Mouse (Mus musculus) cerebellum, adult 18-20 months (tissue): Measurements from ENCODE around the gene Tyw1.
A peak's percentile ranks its signal among the peaks of the same experiment; 100 is the strongest.

ENCODE experiments used
- DNase-seq, 2 experiments: peaks; one replicate each; pipeline ENCODE4 v3.0.0; 2021

Tyw1 gene

GRCm38 (mm10) chr5:130255017-130255720, at the start of gene Tyw1, which contains the start of gene Sbds:
TSS of gene Tyw1 (plus strand) at chr5:130255619.
TSS of gene Sbds (minus strand) at chr5:130255530.
- DNase-seq = peak; percentile 97 to 98

- no peak for DNase-seq
Observed at GRCm38 (mm10) chr5:130207299-130207698, 48.1 kb upstream of the Tyw1 start.

- DNase-seq = no peak
Observed at GRCm38 (mm10) chr5:130212956-130213355, 42.5 kb upstream of the Tyw1 start.

- DNase-seq = no peak
Observed at GRCm38 (mm10) chr5:130216781-130217180, 38.6 kb upstream of the Tyw1 start, which contains the start of gene Tmem248. TSS of gene Tmem248 (plus strand) at chr5:130217081.

GRCm38 (mm10) chr5:130217406-130217805, 38.0 kb upstream of the Tyw1 start:
- no peak for DNase-seq

GRCm38 (mm10) chr5:130218336-130218735, 37.1 kb upstream of the Tyw1 start:
- DNase-seq = no peak

GRCm38 (mm10) chr5:130221316-130221715, 34.1 kb upstream of the Tyw1 start:
- DNase-seq = no peak

- DNase-seq = peak in 1 of 2 experiments; percentile 29
Observed at GRCm38 (mm10) chr5:130221760-130222145, 33.7 kb upstream of the Tyw1 start.

- DNase-seq = peak; percentile 88 to 98
Observed at GRCm38 (mm10) chr5:130222146-130223004, 33.0 kb upstream of the Tyw1 start.

GRCm38 (mm10) chr5:130226790-130227189, 28.6 kb upstream of the Tyw1 start:
- no peak for DNase-seq

GRCm38 (mm10) chr5:130228120-130228519, 27.3 kb upstream of the Tyw1 start:
- no peak for DNase-seq

- DNase-seq = no peak
Observed at GRCm38 (mm10) chr5:130236302-130236701, 19.1 kb upstream of the Tyw1 start.

- no peak for DNase-seq
Observed at GRCm38 (mm10) chr5:130239236-130239635, 16.2 kb upstream of the Tyw1 start.

GRCm38 (mm10) chr5:130239856-130240255, 15.6 kb upstream of the Tyw1 start:
- DNase-seq = no peak

- DNase-seq = no peak
Observed at GRCm38 (mm10) chr5:130241426-130241825, 14.0 kb upstream of the Tyw1 start.

GRCm38 (mm10) chr5:130247823-130248222, 7.6 kb upstream of the Tyw1 start:
- DNase-seq = no peak

GRCm38 (mm10) chr5:130254164-130255016, 1.0 kb upstream of the Tyw1 start:
- peak; percentile 32 to 33 for DNase-seq

GRCm38 (mm10) chr5:130255799-130256525, 543 bp downstream of the Tyw1 start:
- DNase-seq = peak in 1 of 2 experiments; percentile 32

- DNase-seq = peak; percentile 90 to 98
Observed at GRCm38 (mm10) chr5:130256678-130257271, 1.4 kb downstream of the Tyw1 start.

GRCm38 (mm10) chr5:130257303-130257702, 1.9 kb downstream of the Tyw1 start:
- no peak for DNase-seq

- no peak for DNase-seq
Observed at GRCm38 (mm10) chr5:130263454-130263853, 8.0 kb downstream of the Tyw1 start.
